Mouse (Mus musculus) cerebellum, postnatal 36 days (tissue): Measurements from ENCODE around the gene E130218I03Rik.
"Not testable (repeated sequence)": the region's sequence is repeated elsewhere in the genome, so short reads cannot be mapped to it uniquely, and the experiment has no call there.

Experiments
- DNase-seq, 2 experiments: peaks; one replicate each; pipeline ENCODE4 v3.0.0; 2021 to 2022; ENCODE audit warnings: mixed read lengths in 2 of 2

The E130218I03Rik gene

GRCm38 (mm10) chr4:134252131-134252910, 8.9 kb downstream of the E130218I03Rik start:
- DNase-seq: no peak

GRCm38 (mm10) chr4:134252911-134253721, 9.7 kb downstream of the E130218I03Rik start:
- no peak for DNase-seq

DNA sequence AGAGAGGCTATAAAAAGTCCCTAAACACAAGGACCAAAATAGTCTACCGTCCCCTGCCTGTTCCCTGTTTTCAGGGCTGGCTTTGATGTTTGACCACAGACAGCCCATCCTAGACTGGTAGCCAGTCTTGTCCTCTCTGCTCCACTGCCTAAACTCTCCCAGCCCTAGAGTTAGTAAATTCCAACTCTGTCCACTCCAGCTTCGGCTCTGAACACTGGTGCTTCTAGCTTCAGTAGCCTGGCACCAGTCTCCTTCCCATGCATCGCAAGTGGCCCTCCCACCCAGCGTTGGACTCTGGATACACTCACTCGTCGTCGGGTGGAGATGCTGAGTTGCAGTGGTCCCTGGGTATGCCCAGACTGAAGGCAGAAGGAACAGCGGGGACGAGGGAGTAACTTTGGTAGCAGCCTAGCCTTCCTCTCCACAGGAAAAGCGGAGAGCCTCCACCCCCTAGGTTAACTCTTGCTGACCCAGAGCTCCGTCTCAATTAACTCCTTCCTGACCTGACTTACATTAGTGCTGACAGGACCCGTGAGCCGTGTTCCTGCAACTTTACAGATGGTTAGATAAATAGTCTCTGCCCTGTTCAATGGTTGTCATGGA, 10.4 kb downstream of the E130218I03Rik start, which contains the start of gene Grrp1:
Grrp1 (minus strand) TSS at position 385 of the 603 bp plus-strand sequence.
- DNase-seq: no peak

DNA sequence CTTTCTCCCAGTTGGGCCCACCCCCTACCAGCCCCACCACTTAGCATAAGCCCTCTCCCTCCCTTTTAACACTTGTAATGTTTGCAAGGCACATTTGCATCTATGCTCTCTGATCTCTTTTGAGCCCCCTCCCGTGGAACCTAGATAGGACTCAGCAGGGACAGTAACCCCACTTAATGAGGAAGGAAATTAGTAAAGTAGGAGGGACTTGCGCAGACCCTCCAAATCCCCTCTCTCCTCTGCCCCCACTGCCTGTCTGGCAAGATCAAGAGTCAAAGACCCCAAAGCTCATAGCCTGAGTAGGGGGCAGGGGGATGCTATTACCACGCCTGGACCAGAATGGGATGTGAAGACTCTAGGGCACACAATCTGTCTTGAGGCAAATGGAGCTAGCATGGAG, 11.4 kb downstream of the E130218I03Rik start:
- no peak for DNase-seq

- no peak for DNase-seq
These were observed 12.4 kb downstream of the E130218I03Rik start for GRCm38 (mm10) chr4:134255854-134256253.

- no peak for DNase-seq
These were observed 13.1 kb downstream of the E130218I03Rik start for GRCm38 (mm10) chr4:134256407-134257197.

DNA sequence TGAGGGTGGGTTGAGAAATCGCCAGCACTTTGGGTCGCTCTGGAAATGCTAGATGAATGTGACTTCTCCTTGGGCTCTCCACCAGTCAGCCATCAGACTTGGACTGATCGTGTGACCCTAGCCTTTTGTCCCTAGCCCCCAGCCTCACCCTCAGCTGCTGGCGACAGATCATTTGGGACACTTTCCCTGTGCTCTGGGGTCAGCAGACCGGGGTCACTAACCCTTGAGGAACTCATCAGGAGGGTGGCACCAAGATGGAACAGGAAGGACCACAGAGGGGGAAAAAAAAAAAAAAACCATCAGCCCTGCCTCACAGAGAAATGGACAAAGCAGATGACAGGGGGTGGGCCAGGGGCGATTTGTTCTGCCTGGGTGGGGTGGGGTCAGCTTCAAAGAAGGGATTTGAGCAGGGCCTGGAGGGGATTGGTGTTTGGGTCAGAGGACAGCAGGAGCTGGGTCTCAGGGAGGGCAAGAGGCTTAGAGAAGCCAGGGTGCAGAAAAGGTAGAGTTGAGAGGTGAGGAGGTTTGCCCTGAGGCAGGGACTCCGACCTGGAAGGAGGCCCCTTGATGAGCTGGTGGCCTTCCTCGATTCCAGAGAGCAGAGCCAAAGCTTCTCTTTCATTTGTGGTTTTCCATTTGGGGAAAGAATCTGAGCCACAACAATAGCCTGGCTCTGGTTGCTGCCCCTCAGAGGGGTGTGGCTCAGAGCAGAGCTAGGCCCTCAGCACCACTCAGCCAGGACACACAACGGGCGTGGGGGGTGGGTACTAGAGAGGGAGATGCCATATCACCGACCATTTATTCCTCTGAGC, 13.9 kb downstream of the E130218I03Rik start:
- DNase-seq: no peak

GRCm38 (mm10) chr4:134258354-134258753, 14.9 kb downstream of the E130218I03Rik start:
- DNase-seq: no peak

GRCm38 (mm10) chr4:134263191-134263590, 19.7 kb downstream of the E130218I03Rik start:
- peak; percentile 34 to 45 for DNase-seq

DNA sequence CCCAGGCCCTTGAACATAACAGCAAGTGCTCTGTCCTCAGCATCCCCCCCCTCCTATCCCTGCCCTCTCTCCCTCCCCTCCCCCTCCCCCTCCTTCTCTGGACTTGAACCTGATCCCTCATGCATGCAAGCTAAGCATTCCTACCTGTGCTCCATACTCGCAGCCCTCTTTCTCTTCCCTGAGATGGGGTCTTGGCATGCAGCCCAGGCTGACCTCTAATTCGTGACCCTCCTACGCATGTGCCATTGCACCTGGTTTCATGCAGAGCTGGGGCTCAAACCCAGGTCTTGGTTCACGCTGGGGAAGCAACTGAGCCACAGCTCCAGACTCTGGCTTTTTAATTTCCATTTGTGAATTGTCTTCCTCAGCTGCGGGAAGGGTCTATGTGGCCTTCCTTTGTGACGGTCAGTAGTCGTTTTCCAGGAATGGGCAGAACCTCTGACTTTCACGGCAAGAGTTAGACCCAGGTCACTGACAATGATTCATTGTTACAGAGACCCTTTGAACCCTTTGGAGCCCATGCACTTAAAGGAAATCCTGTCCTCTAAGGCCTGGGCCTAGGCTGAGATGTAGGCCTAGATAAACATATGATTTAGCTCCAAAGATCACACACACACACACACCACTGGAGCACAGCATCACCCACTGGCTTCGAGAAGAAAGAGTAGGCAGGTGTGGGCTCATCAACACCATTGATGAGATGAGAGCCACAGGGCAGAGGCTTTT, 22.6 kb downstream of the E130218I03Rik start:
- no peak for DNase-seq

DNA sequence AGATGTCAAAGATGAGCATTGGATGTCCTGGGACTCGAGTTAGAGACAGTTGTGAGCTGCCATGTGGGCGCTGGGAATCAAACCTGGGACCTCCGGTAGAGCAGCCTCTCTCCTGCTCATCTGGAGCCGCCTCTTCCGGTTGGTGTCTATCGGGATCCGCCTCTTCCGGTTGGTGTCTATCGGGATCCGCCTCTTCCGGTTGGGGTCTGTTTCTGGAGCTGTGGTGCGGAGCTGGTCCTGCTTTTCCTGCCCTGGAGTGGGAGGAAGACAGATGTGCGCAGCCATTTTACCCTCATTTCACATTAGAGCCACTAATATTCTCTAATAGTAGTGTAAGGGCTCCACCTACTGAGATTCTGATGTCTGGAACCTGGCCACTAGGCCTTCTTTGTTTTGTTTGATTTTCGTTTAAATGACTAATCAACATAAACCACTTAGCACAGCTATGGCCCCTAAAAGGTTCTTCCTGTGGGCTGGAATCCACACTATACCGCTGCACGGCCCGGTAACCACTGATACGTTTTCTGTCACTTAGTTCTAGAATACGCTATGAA, 24.7 kb downstream of the E130218I03Rik start:
- no peak for DNase-seq

DNA sequence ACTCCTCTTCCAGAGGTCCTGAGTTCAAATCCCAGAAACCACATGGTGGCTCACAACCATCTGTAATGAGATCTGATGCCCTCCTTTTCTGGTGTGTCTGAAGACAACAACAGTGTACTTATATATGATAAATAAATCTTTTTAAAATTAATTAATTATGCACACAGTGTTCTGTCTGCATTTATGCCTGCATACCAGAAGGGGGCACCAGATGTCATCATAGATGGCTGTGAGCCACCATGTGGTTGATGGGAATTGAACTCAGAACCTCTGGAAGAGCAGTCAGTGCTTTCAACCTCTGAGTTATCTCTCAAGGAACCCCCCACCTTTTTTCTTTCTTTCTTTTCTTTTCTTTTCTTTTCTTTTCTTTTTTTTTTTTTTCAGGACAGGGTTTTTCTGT, 26.2 kb downstream of the E130218I03Rik start:
- not testable (repeated sequence) for DNase-seq

DNA sequence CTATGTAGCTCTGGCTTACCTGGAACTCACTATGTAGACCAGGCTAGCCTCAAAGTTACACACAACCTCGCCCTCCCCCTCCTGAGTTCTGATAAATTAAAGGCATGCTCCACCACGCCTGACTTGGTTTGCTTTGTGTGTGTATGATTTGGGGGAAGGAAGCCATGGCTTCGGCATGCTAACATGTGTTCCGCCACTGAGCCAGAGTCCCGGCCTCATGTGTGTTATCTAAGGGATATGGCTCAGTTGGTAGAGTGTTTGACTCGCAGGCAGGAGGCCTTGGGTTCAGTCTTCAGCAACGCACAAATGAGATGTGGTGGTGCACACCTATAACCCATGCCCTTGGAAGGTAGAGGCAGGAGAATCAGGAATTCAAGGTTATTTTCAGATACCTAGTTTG, 28.5 kb downstream of the E130218I03Rik start:
- DNase-seq: no peak

DNA sequence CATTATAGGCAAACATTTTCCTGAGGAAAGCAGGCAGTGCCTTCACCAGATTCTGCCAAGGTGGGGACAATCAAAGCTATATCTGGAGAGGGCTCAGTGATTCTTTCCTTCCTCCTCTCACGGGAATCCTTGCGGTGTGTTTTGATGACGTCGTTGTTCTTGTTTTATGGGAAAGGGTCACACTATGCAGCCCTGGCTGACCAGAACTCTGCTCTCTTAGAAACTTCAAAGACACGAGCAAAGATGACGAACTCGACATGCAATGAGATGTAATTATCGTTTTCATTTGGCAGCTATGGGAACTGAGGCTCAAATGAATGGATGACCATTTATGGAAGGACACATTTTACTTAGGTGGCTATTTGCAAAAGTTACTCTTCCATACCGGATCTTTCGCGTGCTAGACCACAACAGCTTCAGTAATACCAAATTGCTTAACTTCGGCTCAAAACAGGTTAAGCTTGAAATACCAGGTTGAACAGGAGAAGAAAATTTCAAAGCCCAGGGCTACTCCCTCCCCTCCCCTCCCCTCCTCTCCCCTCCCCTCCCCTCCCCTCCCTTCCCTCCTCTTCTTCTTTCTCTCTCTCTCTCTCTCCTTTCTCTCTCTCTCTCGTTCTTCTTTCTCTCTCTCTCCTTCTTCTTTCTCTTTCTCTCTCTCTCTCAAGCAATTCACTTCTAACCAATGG, 29.4 kb downstream of the E130218I03Rik start:
- DNase-seq: no peak

- no peak for DNase-seq
These were observed 30.2 kb downstream of the E130218I03Rik start for GRCm38 (mm10) chr4:134273417-134274345.

DNA sequence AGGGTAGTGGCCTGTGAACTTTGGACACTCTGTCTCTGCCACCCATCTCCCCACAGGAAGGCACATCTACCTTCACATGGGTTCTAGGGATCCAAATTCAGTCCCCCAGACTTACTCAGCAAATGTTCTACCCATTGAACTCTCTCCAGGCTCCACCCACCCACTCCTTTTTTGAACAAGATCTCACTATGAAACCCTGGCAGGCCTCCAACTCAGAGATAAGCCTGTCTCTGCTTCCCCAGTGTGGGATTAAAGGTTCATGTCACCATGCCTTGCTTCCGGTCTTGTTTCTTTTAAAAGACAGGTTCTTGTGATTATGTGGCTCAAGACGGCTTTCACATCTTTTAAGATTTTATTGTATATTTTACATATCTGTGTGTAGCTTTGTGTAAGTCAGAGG, 41.5 kb downstream of the E130218I03Rik start:
- no peak for DNase-seq

- no peak for DNase-seq
These were observed 43.0 kb downstream of the E130218I03Rik start for GRCm38 (mm10) chr4:134286226-134287167.

- peak; percentile 95 to 98 for DNase-seq
These were observed 43.7 kb downstream of the E130218I03Rik start for GRCm38 (mm10) chr4:134287168-134287564.
